Mouse (Mus musculus): ENCODE measurements around the gene Gcsh. TPM values are rescaled to one million over a fixed set of nuclear protein-coding genes. Genes with fewer than 3 reads are reported as not detected.

The Gcsh gene
- total and polyA plus RNA-seq, 3 experiments: 31.5 to 91.7 (median 66.4) TPM

DNA sequence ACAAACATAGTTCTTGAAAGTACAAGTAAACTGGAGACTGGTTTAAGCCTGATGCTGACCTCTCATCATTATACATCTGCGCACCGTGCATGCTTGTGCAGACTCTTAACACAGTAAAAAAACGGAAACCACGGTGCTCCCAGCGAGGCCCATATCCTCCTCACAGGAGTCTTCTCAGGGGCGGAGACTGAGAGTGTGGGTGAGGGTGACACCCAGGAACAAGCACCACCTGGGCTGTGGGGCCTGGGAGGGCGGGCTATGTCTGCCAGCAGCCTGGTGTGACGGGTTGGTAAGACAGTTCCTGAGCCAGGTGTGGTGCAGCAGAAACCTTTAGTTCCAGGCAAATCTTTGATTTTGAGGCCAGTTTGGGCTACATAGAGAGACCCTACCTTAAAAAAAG lies 40.9 kb downstream of the Gcsh start:
- peaks cover 4 to 46% of the 10 kb centered on the region in 2 experiments for H3K4me1 ChIP-seq (ENCODE audit: control insufficient read depth in 1 of 2, insufficient read depth in 2 of 2)
- no peak overlapping the region for H3K4me3 ChIP-seq (replicated peaks in 1 of 3; ENCODE audit: low read depth in 2 of 3, low read length in 2 of 3, poor library complexity in 1 of 3)
- TF ChIP-seq ETS1 (conservative IDR thresholded peaks at IDR 0.05; ENCODE audit: low read depth, low read length): no peak
- no peak for TF ChIP-seq SIN3A (IDR thresholded peaks at IDR 0.05; ENCODE audit: low read length)
- TF ChIP-seq UBTF (IDR thresholded peaks at IDR 0.05; ENCODE audit: low read depth, low read length): no peak
- no peak for TF ChIP-seq ZC3H11A (IDR thresholded peaks at IDR 0.05; ENCODE audit: low read depth, low read length)
- no peak for TF ChIP-seq NELFE (IDR thresholded peaks at IDR 0.05; ENCODE audit: low read depth, low read length)
- dilution Hi-C loops (cut with MboI; ENCODE audit: extremely low pct_ligation_motif_present, extremely low pct_unique_long_range_greater_than_20kb, low sequenced_read_pairs) (no loop called here), in situ Hi-C loops (cut with MboI; ENCODE audit: low pct_ligation_motif_present, low pct_unique_long_range_greater_than_20kb, low sequenced_read_pairs) (no loop called here)
- H3K79me2 ChIP-seq (replicated peaks; ENCODE audit: control insufficient read depth, extremely low read depth, insufficient read depth, poor library complexity, severe bottlenecking): peaks cover 20% of the 10 kb centered on the region
- no peak overlapping the region for H3K27ac ChIP-seq (ENCODE audit: insufficient read depth, low read depth)
- H3K27me3 ChIP-seq (replicated peaks): no peaks in the 10 kb centered on the region
- H3K4me2 ChIP-seq (ENCODE audit: insufficient read depth, low read depth, poor library complexity, severe bottlenecking): no peak overlapping the region
- no peak overlapping the region for H3K9ac ChIP-seq (ENCODE audit: insufficient read depth, low read depth)
- DNase-seq (ENCODE audit: extremely low read depth): no peak
- H3K36me3 ChIP-seq (replicated peaks in 1 of 2; ENCODE audit: control insufficient read depth in 1 of 2, insufficient read depth in 1 of 2, low read length in 1 of 2): peaks cover 41 to 68% of the 10 kb centered on the region in 2 experiments
- H3K9me3 ChIP-seq (replicated peaks; ENCODE audit: low read length): no peaks in the 10 kb centered on the region

DNA sequence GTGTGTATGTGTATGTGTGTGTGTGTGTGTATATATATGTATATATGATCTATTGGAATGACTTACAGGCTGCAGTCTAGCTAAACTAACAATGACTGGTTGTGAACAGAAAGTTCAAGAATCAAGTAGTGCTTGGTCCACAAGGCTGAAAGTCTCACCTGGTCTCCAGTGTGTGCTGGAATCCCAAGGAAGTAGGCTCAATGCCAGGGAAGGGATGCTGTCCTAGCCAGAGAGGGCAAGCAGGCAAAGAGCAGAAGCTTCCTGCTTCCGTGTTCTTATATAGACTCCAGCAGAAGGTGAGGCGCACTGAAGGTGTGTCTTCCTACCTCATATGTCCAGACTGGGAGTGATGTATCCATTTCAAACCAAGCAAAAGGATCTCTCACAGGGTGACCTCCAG lies 41.6 kb downstream of the Gcsh start:
- Histone ChIP-seq H3K9ac (ENCODE audit: insufficient read depth, low read depth) (no peak overlapping the region), H3K4me3 (replicated peaks in 1 of 3; ENCODE audit: low read depth in 2 of 3, low read length in 2 of 3, poor library complexity in 1 of 3) (no peak overlapping the region), H3K79me2 (replicated peaks; ENCODE audit: control insufficient read depth, extremely low read depth, insufficient read depth, poor library complexity, severe bottlenecking) (peaks cover 21% of the 10 kb centered on the region), H3K4me1 (ENCODE audit: control insufficient read depth in 1 of 2, insufficient read depth in 2 of 2) (peaks cover 5 to 47% of the 10 kb centered on the region in 2 experiments), H3K9me3 (replicated peaks; ENCODE audit: low read length) (no peaks in the 10 kb centered on the region), H3K4me2 (ENCODE audit: insufficient read depth, low read depth, poor library complexity, severe bottlenecking) (no peak overlapping the region), H3K36me3 (replicated peaks in 1 of 2; ENCODE audit: control insufficient read depth in 1 of 2, insufficient read depth in 1 of 2, low read length in 1 of 2) (peaks cover 35 to 61% of the 10 kb centered on the region in 2 experiments), H3K27ac (ENCODE audit: insufficient read depth, low read depth) (no peak overlapping the region), H3K27me3 (replicated peaks) (no peaks in the 10 kb centered on the region)
- no peak for DNase-seq (ENCODE audit: extremely low read depth)
- dilution Hi-C loops (cut with MboI; ENCODE audit: extremely low pct_ligation_motif_present, extremely low pct_unique_long_range_greater_than_20kb, low sequenced_read_pairs) (no loop called here), in situ Hi-C loops (cut with MboI; ENCODE audit: low pct_ligation_motif_present, low pct_unique_long_range_greater_than_20kb, low sequenced_read_pairs) (no loop called here)
- TF ChIP-seq ZNF384 (IDR thresholded peaks at IDR 0.05; ENCODE audit: low read depth, low read length): no peak
- TF ChIP-seq NRF1 (IDR thresholded peaks at IDR 0.05; ENCODE audit: low read depth, low read length): no peak
- no peak for TF ChIP-seq TBP (conservative IDR thresholded peaks at IDR 0.05; ENCODE audit: low read depth, low read length)
- no peak for TF ChIP-seq ZKSCAN1 (IDR thresholded peaks at IDR 0.05; ENCODE audit: borderline replicate concordance, low read depth, low read length)
- TF ChIP-seq MAZ (IDR thresholded peaks at IDR 0.05; ENCODE audit: low read depth, low read length): no peak

DNA sequence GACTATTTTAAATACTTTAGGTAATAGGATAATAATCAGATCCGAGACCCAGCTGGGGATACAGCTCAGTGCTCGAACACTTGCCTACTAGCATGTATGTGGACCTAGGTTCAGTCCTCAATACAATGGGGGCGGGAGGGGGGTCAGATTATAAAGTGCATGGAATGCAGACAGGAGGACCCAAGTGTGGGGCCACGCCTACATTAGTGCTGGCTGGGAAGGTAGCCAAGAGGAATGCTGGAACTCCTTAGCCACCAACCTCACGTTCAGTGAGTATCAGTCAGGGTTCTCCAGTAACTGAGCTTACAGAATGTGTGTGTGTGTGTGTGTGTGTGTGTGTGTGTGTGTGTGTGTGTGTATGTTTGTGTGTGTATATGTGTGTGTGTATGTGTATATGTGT lies 42.0 kb downstream of the Gcsh start:
- Histone ChIP-seq H3K27me3 (replicated peaks) (no peaks in the 10 kb centered on the region), H3K36me3 (replicated peaks in 1 of 2; ENCODE audit: control insufficient read depth in 1 of 2, insufficient read depth in 1 of 2, low read length in 1 of 2) (peaks cover 31 to 57% of the 10 kb centered on the region in 2 experiments), H3K27ac (ENCODE audit: insufficient read depth, low read depth) (no peak overlapping the region), H3K4me3 (replicated peaks in 1 of 3; ENCODE audit: low read depth in 2 of 3, low read length in 2 of 3, poor library complexity in 1 of 3) (no peak overlapping the region), H3K9ac (ENCODE audit: insufficient read depth, low read depth) (no peak overlapping the region), H3K4me2 (ENCODE audit: insufficient read depth, low read depth, poor library complexity, severe bottlenecking) (no peak overlapping the region), H3K79me2 (replicated peaks; ENCODE audit: control insufficient read depth, extremely low read depth, insufficient read depth, poor library complexity, severe bottlenecking) (peaks cover 22% of the 10 kb centered on the region), H3K9me3 (replicated peaks; ENCODE audit: low read length) (no peaks in the 10 kb centered on the region), H3K4me1 (ENCODE audit: control insufficient read depth in 1 of 2, insufficient read depth in 2 of 2) (peaks cover 5 to 49% of the 10 kb centered on the region in 2 experiments)
- in situ Hi-C loops (cut with MboI; ENCODE audit: low pct_ligation_motif_present, low pct_unique_long_range_greater_than_20kb, low sequenced_read_pairs): no loop called here
- TF ChIP-seq ZKSCAN1 (IDR thresholded peaks at IDR 0.05; ENCODE audit: borderline replicate concordance, low read depth, low read length): no peak
- no peak for TF ChIP-seq MAZ (IDR thresholded peaks at IDR 0.05; ENCODE audit: low read depth, low read length)
- no peak for TF ChIP-seq MYC (IDR thresholded peaks at IDR 0.05; ENCODE audit: low read depth, low read length)
- TF ChIP-seq CTCF (conservative IDR thresholded peaks at IDR 0.05 in 1 of 2, IDR thresholded peaks at IDR 0.05 in 1 of 2; ENCODE audit: low read depth in 2 of 2, low read length in 2 of 2): no peak
- no peak for TF ChIP-seq KAT2A (IDR thresholded peaks at IDR 0.05; ENCODE audit: insufficient replicate concordance, low read length)
- no peak for TF ChIP-seq HCFC1 (IDR thresholded peaks at IDR 0.05; ENCODE audit: low read depth, low read length)
- no peak for TF ChIP-seq ZC3H11A (IDR thresholded peaks at IDR 0.05; ENCODE audit: low read depth, low read length)
- no peak for DNase-seq (ENCODE audit: extremely low read depth)
- dilution Hi-C loops (cut with MboI; ENCODE audit: extremely low pct_ligation_motif_present, extremely low pct_unique_long_range_greater_than_20kb, low sequenced_read_pairs): no loop called here
